ENCODE assay signal across 26 mouse cellular contexts in genomic region chr5:98842600-98843310, GRCm38 (mm10).
"Had no signal": no experiment of that assay in that cellular context is flagged by ENCODE, and none has a peak within 500 bp of the region (broad histone marks: within the 10 kb centered on the region; RNA-seq: fewer than 3 reads in every experiment).

No protein-coding gene starts in this region.

- ATAC-seq: hindbrain, postnatal 0 days had no signal

- H3K4me2 ChIP-seq: heart, embryonic 11.5 days; heart, embryonic 13.5 days; heart, embryonic 15.5 days; hindbrain, embryonic 13.5 days; hindbrain, embryonic 15.5 days; kidney, embryonic 15.5 days; limb, embryonic 12.5 days; liver, embryonic 11.5 days; liver, embryonic 13.5 days; liver, embryonic 15.5 days had no signal

- H3K4me3 ChIP-seq: heart, adult 2 months; heart, embryonic 13.5 days; heart, embryonic 15.5 days; hindbrain, embryonic 13.5 days; hindbrain, embryonic 15.5 days; kidney, embryonic 15.5 days; left cerebral cortex, adult 2 months; limb, embryonic 10.5 days; limb, embryonic 12.5 days; liver, embryonic 13.5 days; liver, embryonic 15.5 days had no signal

- H3K27ac ChIP-seq: heart, adult 2 months; heart, embryonic 13.5 days; heart, embryonic 15.5 days; hindbrain, embryonic 13.5 days; hindbrain, embryonic 15.5 days; hindbrain, postnatal 0 days; kidney, embryonic 15.5 days; kidney, postnatal 0 days; left cerebral cortex, adult 2 months; limb, embryonic 10.5 days; limb, embryonic 12.5 days; liver, embryonic 13.5 days; liver, embryonic 15.5 days had no signal

- H3K27me3 ChIP-seq: hindbrain, embryonic 13.5 days; hindbrain, embryonic 15.5 days; kidney, embryonic 15.5 days; liver, embryonic 13.5 days; liver, embryonic 15.5 days had no signal

- H3K9ac ChIP-seq: heart, embryonic 13.5 days; heart, embryonic 15.5 days; hindbrain, embryonic 13.5 days; hindbrain, embryonic 15.5 days; kidney, embryonic 15.5 days; limb, embryonic 12.5 days; liver, embryonic 13.5 days; liver, embryonic 15.5 days had no signal

- H3K4me1 ChIP-seq: heart, embryonic 13.5 days; heart, embryonic 15.5 days; hindbrain, embryonic 13.5 days; hindbrain, embryonic 15.5 days; kidney, embryonic 15.5 days; limb, embryonic 10.5 days; limb, embryonic 12.5 days; liver, embryonic 13.5 days; liver, embryonic 15.5 days had no signal

- DNase-seq: gastrocnemius, postnatal 14 days; gastrocnemius, postnatal 36 days; heart, adult 11 months; heart, adult 2 months; heart, postnatal 14 days; heart, postnatal 36 days; kidney, adult 11 months; kidney, adult 2 months; kidney, adult 9 months; kidney, postnatal 14 days; kidney, postnatal 36 days; liver; liver, embryonic 13.5 days had no signal

- H3K36me3 ChIP-seq: heart, embryonic 13.5 days; heart, embryonic 15.5 days; hindbrain, embryonic 13.5 days; hindbrain, embryonic 15.5 days; kidney, embryonic 15.5 days; limb, embryonic 10.5 days; limb, embryonic 12.5 days; liver, embryonic 13.5 days; liver, embryonic 15.5 days had no signal

- H3K9me3 ChIP-seq: heart, embryonic 13.5 days; heart, embryonic 15.5 days; hindbrain, embryonic 13.5 days; hindbrain, embryonic 15.5 days; kidney, embryonic 15.5 days; limb, embryonic 10.5 days; limb, embryonic 12.5 days; liver, embryonic 13.5 days; liver, embryonic 15.5 days had no signal
